Comparison of ENCODE assay signal across 8 mouse cellular contexts in the genomic region with DNA sequence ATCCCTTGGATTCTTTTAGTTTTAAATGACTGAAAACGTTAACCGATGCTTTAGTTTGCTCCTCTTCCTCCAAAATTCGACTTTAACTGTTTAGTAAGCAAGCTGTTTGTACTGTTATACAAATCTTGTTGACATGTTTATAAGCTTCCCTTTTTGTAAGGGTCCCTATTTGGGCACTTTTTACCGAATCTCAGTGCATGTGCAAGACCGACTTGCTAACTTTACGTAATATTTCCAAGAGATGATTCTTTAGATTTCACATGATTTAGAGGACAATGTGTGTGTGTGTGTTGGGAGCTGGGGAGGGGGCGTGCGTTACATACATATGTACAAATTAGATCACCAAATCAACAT. TPM values are rescaled to one million over a fixed set of nuclear protein-coding genes. Genes with fewer than 3 reads are reported as not detected.
DNase-seq lines count a peak whose midpoint lies in the region; ATAC-seq and TF ChIP-seq lines count a peak whose summit lies in the region.

No protein-coding gene starts in this region.

- no peaks in the 10 kb centered on the region for H3K27me3 ChIP-seq in kidney, postnatal 0 days (ENCODE audit: insufficient read depth, low read length)
- no peaks in the 10 kb centered on the region for H3K27me3 ChIP-seq in embryonic facial prominence, embryonic 13.5 days
- no peaks in the 10 kb centered on the region for H3K27me3 ChIP-seq in intestine, embryonic 15.5 days (replicated peaks)
- no peaks in the 10 kb centered on the region for H3K27me3 ChIP-seq in neural tube, embryonic 13.5 days

- H3K4me1 ChIP-seq in kidney, postnatal 0 days (replicated peaks; ENCODE audit: insufficient read depth, low read length): peaks cover 10% of the 10 kb centered on the region; the same call in 1 of the 2 replicates
- H3K4me1 ChIP-seq in embryonic facial prominence, embryonic 13.5 days: peaks cover 20% of the 10 kb centered on the region
- H3K4me1 ChIP-seq in intestine, embryonic 15.5 days (replicated peaks): peaks cover 6% of the 10 kb centered on the region
- peaks cover 26% of the 10 kb centered on the region for H3K4me1 ChIP-seq in neural tube, embryonic 13.5 days (replicated peaks)

- peak overlapping the region; percentile 95 for H3K27ac ChIP-seq in kidney, postnatal 0 days
- H3K27ac ChIP-seq in embryonic facial prominence, embryonic 13.5 days: peak overlapping the region; percentile 95
- peak overlapping the region; percentile 92 for H3K27ac ChIP-seq in intestine, embryonic 15.5 days
- peak overlapping the region; percentile 96 for H3K27ac ChIP-seq in neural tube, embryonic 13.5 days (replicated peaks)

- H3K4me2 ChIP-seq in kidney, postnatal 0 days (ENCODE audit: low read length): peak overlapping the region; percentile 75
- peak overlapping the region; percentile 69 for H3K4me2 ChIP-seq in embryonic facial prominence, embryonic 13.5 days
- H3K4me2 ChIP-seq in intestine, embryonic 15.5 days (replicated peaks): peak overlapping the region; percentile 67
- peak overlapping the region; percentile 73 for H3K4me2 ChIP-seq in neural tube, embryonic 13.5 days

- TF ChIP-seq CTCF in kidney, postnatal 0 days (IDR thresholded peaks at IDR 0.05; ENCODE audit: low read depth): no peak

- peak overlapping the region; percentile 78 for H3K4me3 ChIP-seq in kidney, postnatal 0 days (replicated peaks; ENCODE audit: low read depth, low read length)
- H3K4me3 ChIP-seq in embryonic facial prominence, embryonic 13.5 days: peak overlapping the region; percentile 62
- H3K4me3 ChIP-seq in intestine, embryonic 15.5 days (replicated peaks): peak overlapping the region; percentile 95
- H3K4me3 ChIP-seq in neural tube, embryonic 13.5 days: peak overlapping the region; percentile 78

- 7% methylated on average over 8 of the region's 8 CpGs for WGBS in kidney, postnatal 0 days
- 15% methylated on average over 8 of the region's 8 CpGs for WGBS in embryonic facial prominence, embryonic 13.5 days
- 7% methylated on average over 8 of the region's 8 CpGs for WGBS in intestine, embryonic 15.5 days
- 20% methylated on average over 8 of the region's 8 CpGs for WGBS in neural tube, embryonic 13.5 days

- DNase-seq in kidney, postnatal 0 days (ENCODE audit: low spot score): peak; percentile 52
- no peak for DNase-seq in kidney, adult 8-10 months
- no peak for DNase-seq in spleen, postnatal 14 days (ENCODE audit: low spot score in 2 of 2)
- DNase-seq in cerebellum, adult 11-12 months: no peak
- no peak for DNase-seq in adrenal gland, postnatal 10 days

- H3K9ac ChIP-seq in kidney, postnatal 0 days (ENCODE audit: low read depth, low read length): peak overlapping the region; percentile 88
- H3K9ac ChIP-seq in embryonic facial prominence, embryonic 13.5 days: peak overlapping the region; percentile 85
- H3K9ac ChIP-seq in intestine, embryonic 15.5 days: peak overlapping the region; percentile 93
- peak overlapping the region; percentile 95 for H3K9ac ChIP-seq in neural tube, embryonic 13.5 days

- no peaks in the 10 kb centered on the region for H3K36me3 ChIP-seq in kidney, postnatal 0 days (ENCODE audit: insufficient read depth, low read length)
- no peaks in the 10 kb centered on the region for H3K36me3 ChIP-seq in embryonic facial prominence, embryonic 13.5 days
- H3K36me3 ChIP-seq in intestine, embryonic 15.5 days: no peaks in the 10 kb centered on the region
- no peaks in the 10 kb centered on the region for H3K36me3 ChIP-seq in neural tube, embryonic 13.5 days

- H3K9me3 ChIP-seq in kidney, postnatal 0 days (replicated peaks; ENCODE audit: low read length): no peaks in the 10 kb centered on the region
- no peaks in the 10 kb centered on the region for H3K9me3 ChIP-seq in embryonic facial prominence, embryonic 13.5 days
- H3K9me3 ChIP-seq in intestine, embryonic 15.5 days: no peaks in the 10 kb centered on the region
- no peaks in the 10 kb centered on the region for H3K9me3 ChIP-seq in neural tube, embryonic 13.5 days

- ATAC-seq in kidney, postnatal 0 days (replicated peaks; ENCODE audit: low FRiP score, low read depth): no peak
- ATAC-seq in embryonic facial prominence, embryonic 13.5 days (ENCODE audit: insufficient number of reproducible peaks, insufficient read depth, low FRiP score, low TSS enrichment, low read depth): no peak
- peak; percentile 0 for ATAC-seq in intestine, embryonic 15.5 days
- ATAC-seq in neural tube, embryonic 13.5 days (ENCODE audit: low read depth): no peak

RNA-seq across cellular contexts. Expression of gene Stam, which starts 0.9 kb away (rescaled TPM):
- 38.6 and 40.3 TPM in 2 replicates for polyA plus RNA-seq in kidney, postnatal 0 days (2015; fragmentation: Nextera tagmentation; extraction: Ambion mirVana)
- 68.2 and 72.8 TPM in 2 replicates for polyA plus RNA-seq in embryonic facial prominence, embryonic 13.5 days (2015; fragmentation: Nextera tagmentation; extraction: Ambion mirVana)
- 55.4 and 61.0 TPM in 2 replicates for polyA plus RNA-seq in intestine, embryonic 15.5 days (2015; fragmentation: Nextera tagmentation; extraction: Ambion mirVana)
- 112 and 122 TPM in 2 replicates for polyA plus RNA-seq in neural tube, embryonic 13.5 days (2015; fragmentation: Nextera tagmentation; extraction: Ambion mirVana)
- 10 to 100 TPM; 41.6 to 44.3 TPM for total RNA-seq in adrenal gland, postnatal 10 days (2021)

RNA-seq across cellular contexts. Expression of gene Hacd1, which starts 17.1 kb away (rescaled TPM):
- 88.4 and 91.4 TPM in 2 replicates for polyA plus RNA-seq in kidney, postnatal 0 days (2015; fragmentation: Nextera tagmentation; extraction: Ambion mirVana)
- 55.6 and 61.5 TPM in 2 replicates for polyA plus RNA-seq in embryonic facial prominence, embryonic 13.5 days (2015; fragmentation: Nextera tagmentation; extraction: Ambion mirVana)
- 114 and 120 TPM in 2 replicates for polyA plus RNA-seq in intestine, embryonic 15.5 days (2015; fragmentation: Nextera tagmentation; extraction: Ambion mirVana)
- polyA plus RNA-seq in neural tube, embryonic 13.5 days (2015; fragmentation: Nextera tagmentation; extraction: Ambion mirVana): 82.0 and 84.5 TPM in 2 replicates
- 10 to 100 TPM; 55.1 to 62.3 TPM for total RNA-seq in adrenal gland, postnatal 10 days (2021)
